Mouse (Mus musculus): ENCODE results near the gene Vcam1.

- TF ChIP-seq ZNF384 (IDR thresholded peaks at IDR 0.05; ENCODE audit: low read depth, low read length), result no peak
- no peak for TF ChIP-seq CHD2 (IDR thresholded peaks at IDR 0.05; ENCODE audit: low read depth, low read length)
- no peak for TF ChIP-seq MAFK (IDR thresholded peaks at IDR 0.05; ENCODE audit: insufficient read depth, low read depth, low read length)
- no peak for TF ChIP-seq ZC3H11A (IDR thresholded peaks at IDR 0.05; ENCODE audit: borderline replicate concordance, low read depth, low read length)
Observed at GRCm38 (mm10) chr3:116100850-116101249, 28.6 kb downstream of the Vcam1 start.
